Mouse (Mus musculus) CH12.LX (cell line): ENCODE results near the gene Traf1.

Experiments
- BHLHE40 ChIP-seq: IDR thresholded peaks from 2 replicates; pipeline ENCODE4 v1.6.1; 2011; ENCODE audit warnings: mild to moderate bottlenecking, low read depth, low read length, improper control_type of control experiment
- CTCF ChIP-seq, 2 experiments: IDR thresholded peaks in 1 of 2; conservative IDR thresholded peaks in 1 of 2; 2 replicates each; pipeline ENCODE4 v1.5.1; 2011 to 2012; ENCODE audit warnings: low read depth in 2 of 2, low read length in 2 of 2, improper control_type of control experiment in 1 of 2, inconsistent platforms in 1 of 2, mild to moderate bottlenecking in 1 of 2, moderate library complexity in 1 of 2
- JUND ChIP-seq: conservative IDR thresholded peaks from 2 replicates; pipeline ENCODE4 v1.6.1; 2011; ENCODE audit warnings: low read depth, low read length, improper control_type of control experiment
- KAT2A ChIP-seq: IDR thresholded peaks from 2 replicates; pipeline ENCODE4 v1.6.1; 2012; ENCODE audit warnings: low read length, improper control_type of control experiment, inconsistent platforms; ENCODE audit not compliant: insufficient replicate concordance
- MAFK ChIP-seq: IDR thresholded peaks from 2 replicates; pipeline ENCODE4 v1.6.1; 2011; ENCODE audit warnings: low read length, improper control_type of control experiment; ENCODE audit not compliant: insufficient replicate concordance
- MAZ ChIP-seq: IDR thresholded peaks from 2 replicates; pipeline ENCODE4 v1.6.1; 2012; ENCODE audit warnings: low read depth, mild to moderate bottlenecking, inconsistent platforms, low read length, improper control_type of control experiment, moderate library complexity
- MEF2A ChIP-seq: IDR thresholded peaks from 2 replicates; pipeline ENCODE4 v1.6.1; 2014; ENCODE audit warnings: low read depth, mild to moderate bottlenecking, inconsistent platforms, low read length, improper control_type of control experiment, borderline replicate concordance
- USF1 ChIP-seq: IDR thresholded peaks from 2 replicates; pipeline ENCODE4 v1.6.1; 2014; ENCODE audit warnings: low read depth, mild to moderate bottlenecking, inconsistent platforms, low read length, improper control_type of control experiment

DNA sequence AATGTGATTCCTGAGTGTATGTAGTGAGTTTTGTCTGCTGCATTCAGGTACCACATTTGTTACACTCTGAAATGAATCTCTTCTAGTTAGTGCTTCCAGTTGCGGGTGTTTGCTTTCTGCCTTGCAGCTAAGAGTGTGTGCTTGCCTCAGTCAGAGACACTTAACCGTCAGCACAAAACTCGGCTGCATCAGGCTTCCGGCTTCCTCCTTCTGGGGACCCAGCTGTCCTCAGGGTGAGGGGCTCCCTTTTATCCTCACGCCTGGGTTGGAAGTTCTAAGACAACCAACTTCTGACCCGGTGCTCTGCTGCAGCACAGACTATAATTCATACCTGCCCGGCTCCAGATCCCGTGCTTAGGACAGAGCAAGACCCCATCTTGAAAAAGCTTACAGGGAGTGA lies 11.5 kb upstream of the Traf1 start:
- TF ChIP-seq CTCF (conservative IDR thresholded peaks at IDR 0.05 in 1 of 2, IDR thresholded peaks at IDR 0.05 in 1 of 2; ENCODE audit: low read depth in 2 of 2, low read length in 2 of 2), result no peak
- no peak for TF ChIP-seq MEF2A
- no peak for TF ChIP-seq MAZ
- TF ChIP-seq USF1, result no peak
- TF ChIP-seq MAFK, result no peak
- TF ChIP-seq KAT2A, result no peak
- TF ChIP-seq BHLHE40, result no peak
- no peak for TF ChIP-seq JUND
